Mouse (Mus musculus) thymus, postnatal 4 days (tissue): ENCODE measurements around the gene Otx1.
A peak's percentile ranks its signal among the peaks of the same experiment; 100 is the strongest.

ENCODE experiments used
- DNase-seq: peaks from one replicate; pipeline ENCODE4 v3.0.0; 2021

Otx1 gene

GRCm38 (mm10) chr11:21999396-22000315 is 3.0 kb downstream of the Otx1 start:
- peak; percentile 13 for DNase-seq

GRCm38 (mm10) chr11:21998141-21999047 is 4.3 kb downstream of the Otx1 start:
- DNase-seq, result peak; percentile 30

GRCm38 (mm10) chr11:21997561-21998140 is 5.0 kb downstream of the Otx1 start:
- DNase-seq, result no peak

- DNase-seq, result peak; percentile 17
Observed at GRCm38 (mm10) chr11:21996661-21997560, 5.8 kb downstream of the Otx1 start.

GRCm38 (mm10) chr11:21996325-21996647 is 6.4 kb downstream of the Otx1 start:
- no peak for DNase-seq

GRCm38 (mm10) chr11:21995534-21996324 is 7.0 kb downstream of the Otx1 start:
- DNase-seq, result no peak

GRCm38 (mm10) chr11:21994377-21995370 is 8.0 kb downstream of the Otx1 start:
- DNase-seq, result no peak

GRCm38 (mm10) chr11:21993597-21994376 is 8.9 kb downstream of the Otx1 start:
- DNase-seq, result peak; percentile 13

- peak; percentile 18 for DNase-seq
Observed at GRCm38 (mm10) chr11:21992761-21993596, 9.7 kb downstream of the Otx1 start.

- no peak for DNase-seq
Observed at GRCm38 (mm10) chr11:21988398-21988946, 14.2 kb downstream of the Otx1 start.

GRCm38 (mm10) chr11:21985118-21985517 is 17.6 kb downstream of the Otx1 start:
- DNase-seq, result no peak

GRCm38 (mm10) chr11:21974005-21974531 is 28.6 kb downstream of the Otx1 start:
- DNase-seq, result no peak

- DNase-seq, result no peak
Observed at GRCm38 (mm10) chr11:21973597-21973996, 29.1 kb downstream of the Otx1 start.

- DNase-seq, result no peak
Observed at GRCm38 (mm10) chr11:21968922-21969321, 33.8 kb downstream of the Otx1 start.

GRCm38 (mm10) chr11:21955167-21955566 is 47.5 kb downstream of the Otx1 start:
- DNase-seq, result no peak

GRCm38 (mm10) chr11:21951657-21952237 is 51.0 kb downstream of the Otx1 start:
- no peak for DNase-seq

GRCm38 (mm10) chr11:21950094-21950493 is 52.6 kb downstream of the Otx1 start:
- no peak for DNase-seq
